Mouse (Mus musculus): ENCODE measurements around the gene Cacng2. TPM values are rescaled to one million over a fixed set of nuclear protein-coding genes. Genes with fewer than 3 reads are reported as not detected.
A peak's percentile ranks its signal among the peaks of the same experiment; 100 is the strongest.

The Cacng2 gene
- total and polyA plus RNA-seq, 2 experiments from 2014 or later = 16.7 to 22.6 TPM

GRCm38 (mm10) chr15:78049933-78050332, 69.9 kb downstream of the Cacng2 start:
- no peak for TF ChIP-seq CTCF (IDR thresholded peaks at IDR 0.05)
- no peaks in the 10 kb centered on the region for H3K27me3 ChIP-seq (ENCODE audit: insufficient read depth, low read length)
- no peaks in the 10 kb centered on the region for H3K36me3 ChIP-seq (ENCODE audit: insufficient read depth, low read length)
- H3K4me2 ChIP-seq (ENCODE audit: low read depth, low read length, poor library complexity, severe bottlenecking) = no peak overlapping the region
- no peak overlapping the region; the same call in 1 of the 2 replicates for H3K9ac ChIP-seq (replicated peaks; ENCODE audit: low read length, poor library complexity, severe bottlenecking)
- H3K4me1 ChIP-seq (ENCODE audit: insufficient read depth, low read length) = no peaks in the 10 kb centered on the region
- no peaks in the 10 kb centered on the region for H3K9me3 ChIP-seq (ENCODE audit: low read length)
- H3K4me3 ChIP-seq (ENCODE audit: low read depth, low read length) = no peak overlapping the region
- H3K27ac ChIP-seq (ENCODE audit: low read depth, low read length) = no peak overlapping the region
- WGBS = 81% methylated on average over 2 of the region's 2 CpGs
- ATAC-seq (ENCODE audit: low FRiP score) (no peak), DNase-seq (ENCODE audit: low spot score) (no peak)

- Histone ChIP-seq H3K36me3 (ENCODE audit: insufficient read depth, low read length) (no peaks in the 10 kb centered on the region), H3K4me2 (ENCODE audit: low read depth, low read length, poor library complexity, severe bottlenecking) (peak overlapping the region; percentile 5; the same call in 1 of the 2 replicates), H3K9me3 (ENCODE audit: low read length) (no peaks in the 10 kb centered on the region), H3K9ac (replicated peaks; ENCODE audit: low read length, poor library complexity, severe bottlenecking) (no peak overlapping the region), H3K4me3 (ENCODE audit: low read depth, low read length) (no peak overlapping the region), H3K27ac (ENCODE audit: low read depth, low read length) (no peak overlapping the region), H3K4me1 (ENCODE audit: insufficient read depth, low read length) (no peaks in the 10 kb centered on the region), H3K27me3 (ENCODE audit: insufficient read depth, low read length) (no peaks in the 10 kb centered on the region)
- TF ChIP-seq CTCF (IDR thresholded peaks at IDR 0.05) = no peak
- WGBS = 60% methylated on average over 7 of the region's 7 CpGs
- ATAC-seq (ENCODE audit: low FRiP score) = no peak
- DNase-seq (ENCODE audit: low spot score) = no peak
Observed at GRCm38 (mm10) chr15:78045842-78046241, 74.0 kb downstream of the Cacng2 start.

- Histone ChIP-seq H3K4me2 (ENCODE audit: low read depth, low read length, poor library complexity, severe bottlenecking) (peak overlapping the region; percentile 5; the same call in 1 of the 2 replicates), H3K4me3 (ENCODE audit: low read depth, low read length) (no peak overlapping the region), H3K9ac (replicated peaks; ENCODE audit: low read length, poor library complexity, severe bottlenecking) (no peak overlapping the region), H3K36me3 (ENCODE audit: insufficient read depth, low read length) (no peaks in the 10 kb centered on the region), H3K27ac (ENCODE audit: low read depth, low read length) (peak overlapping the region; percentile 39), H3K9me3 (ENCODE audit: low read length) (no peaks in the 10 kb centered on the region), H3K4me1 (ENCODE audit: insufficient read depth, low read length) (no peaks in the 10 kb centered on the region), H3K27me3 (ENCODE audit: insufficient read depth, low read length) (no peaks in the 10 kb centered on the region)
- no peak for DNase-seq (ENCODE audit: low spot score)
- 56% methylated on average over 7 of the region's 7 CpGs for WGBS
- no peak; the same call in 1 of the 2 replicates for ATAC-seq (ENCODE audit: low FRiP score)
- TF ChIP-seq CTCF (IDR thresholded peaks at IDR 0.05) = no peak
Observed at GRCm38 (mm10) chr15:78045314-78045713, 74.5 kb downstream of the Cacng2 start.

GRCm38 (mm10) chr15:78044826-78045225, 75.0 kb downstream of the Cacng2 start:
- peak overlapping the region; percentile 39 for H3K27ac ChIP-seq (ENCODE audit: low read depth, low read length)
- H3K4me2 ChIP-seq (ENCODE audit: low read depth, low read length, poor library complexity, severe bottlenecking) = no peak overlapping the region
- H3K9me3 ChIP-seq (ENCODE audit: low read length) = no peaks in the 10 kb centered on the region
- 60% methylated on average over 6 of the region's 6 CpGs for WGBS
- H3K36me3 ChIP-seq (ENCODE audit: insufficient read depth, low read length) = no peaks in the 10 kb centered on the region
- no peak overlapping the region for H3K4me3 ChIP-seq (ENCODE audit: low read depth, low read length)
- ATAC-seq (ENCODE audit: low FRiP score) = no peak
- H3K9ac ChIP-seq (replicated peaks; ENCODE audit: low read length, poor library complexity, severe bottlenecking) = no peak overlapping the region
- DNase-seq (ENCODE audit: low spot score) = no peak
- TF ChIP-seq CTCF (IDR thresholded peaks at IDR 0.05) = no peak
- no peaks in the 10 kb centered on the region for H3K27me3 ChIP-seq (ENCODE audit: insufficient read depth, low read length)
- no peaks in the 10 kb centered on the region for H3K4me1 ChIP-seq (ENCODE audit: insufficient read depth, low read length)

GRCm38 (mm10) chr15:78042706-78043105, 77.1 kb downstream of the Cacng2 start:
- H3K27ac ChIP-seq (ENCODE audit: low read depth, low read length) = no peak overlapping the region
- H3K9me3 ChIP-seq (ENCODE audit: low read length) = no peaks in the 10 kb centered on the region
- H3K36me3 ChIP-seq (ENCODE audit: insufficient read depth, low read length) = no peaks in the 10 kb centered on the region
- no peak overlapping the region for H3K9ac ChIP-seq (replicated peaks; ENCODE audit: low read length, poor library complexity, severe bottlenecking)
- H3K4me1 ChIP-seq (ENCODE audit: insufficient read depth, low read length) = no peaks in the 10 kb centered on the region
- 88% methylated on average over 8 of the region's 8 CpGs for WGBS
- H3K27me3 ChIP-seq (ENCODE audit: insufficient read depth, low read length) = no peaks in the 10 kb centered on the region
- DNase-seq (ENCODE audit: low spot score) (no peak), ATAC-seq (ENCODE audit: low FRiP score) (no peak)
- no peak overlapping the region for H3K4me2 ChIP-seq (ENCODE audit: low read depth, low read length, poor library complexity, severe bottlenecking)
- no peak overlapping the region for H3K4me3 ChIP-seq (ENCODE audit: low read depth, low read length)
- TF ChIP-seq CTCF (IDR thresholded peaks at IDR 0.05) = no peak

- Histone ChIP-seq H3K27me3 (ENCODE audit: insufficient read depth, low read length) (no peaks in the 10 kb centered on the region), H3K4me3 (ENCODE audit: low read depth, low read length) (no peak overlapping the region), H3K9me3 (ENCODE audit: low read length) (no peaks in the 10 kb centered on the region), H3K36me3 (ENCODE audit: insufficient read depth, low read length) (no peaks in the 10 kb centered on the region), H3K4me1 (ENCODE audit: insufficient read depth, low read length) (no peaks in the 10 kb centered on the region), H3K9ac (replicated peaks; ENCODE audit: low read length, poor library complexity, severe bottlenecking) (no peak overlapping the region), H3K4me2 (ENCODE audit: low read depth, low read length, poor library complexity, severe bottlenecking) (no peak overlapping the region), H3K27ac (ENCODE audit: low read depth, low read length) (no peak overlapping the region)
- no peak for DNase-seq (ENCODE audit: low spot score)
- no peak for ATAC-seq (ENCODE audit: low FRiP score)
- TF ChIP-seq CTCF (IDR thresholded peaks at IDR 0.05) = no peak
- WGBS = 89% methylated on average over 10 of the region's 10 CpGs
Observed at GRCm38 (mm10) chr15:78037626-78038025, 82.2 kb downstream of the Cacng2 start.

Measured in midbrain, postnatal 0 days (tissue).